Mouse (Mus musculus): ENCODE measurements around the gene Wif1. TPM values are rescaled to one million over a fixed set of nuclear protein-coding genes. Genes with fewer than 3 reads are reported as not detected.

Wif1 gene
- total RNA-seq, 2 experiments from 2014 or later: 2.4 to 2.6 TPM

DNA sequence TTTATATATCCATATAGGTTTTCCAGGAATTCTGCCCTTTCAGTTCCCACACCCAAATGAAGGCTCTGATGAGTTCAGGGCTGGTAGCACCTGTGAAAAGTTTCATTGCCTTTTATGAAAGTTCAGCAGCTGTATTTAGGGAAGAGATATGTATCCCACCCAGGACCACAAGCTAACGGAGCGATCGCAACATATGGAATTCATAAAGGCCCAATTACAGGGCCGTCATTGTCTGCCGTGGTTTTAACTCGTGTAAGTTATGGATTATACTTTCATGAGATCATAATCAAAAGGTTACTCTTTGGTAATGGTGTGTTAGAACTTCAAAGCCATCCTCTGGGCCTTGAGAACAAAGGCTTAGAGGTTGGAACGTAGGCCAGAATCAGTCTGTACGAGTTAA lies 28.9 kb downstream of the Wif1 start:
- DNase-seq (ENCODE audit: low spot score in 2 of 2): no peak

DNA sequence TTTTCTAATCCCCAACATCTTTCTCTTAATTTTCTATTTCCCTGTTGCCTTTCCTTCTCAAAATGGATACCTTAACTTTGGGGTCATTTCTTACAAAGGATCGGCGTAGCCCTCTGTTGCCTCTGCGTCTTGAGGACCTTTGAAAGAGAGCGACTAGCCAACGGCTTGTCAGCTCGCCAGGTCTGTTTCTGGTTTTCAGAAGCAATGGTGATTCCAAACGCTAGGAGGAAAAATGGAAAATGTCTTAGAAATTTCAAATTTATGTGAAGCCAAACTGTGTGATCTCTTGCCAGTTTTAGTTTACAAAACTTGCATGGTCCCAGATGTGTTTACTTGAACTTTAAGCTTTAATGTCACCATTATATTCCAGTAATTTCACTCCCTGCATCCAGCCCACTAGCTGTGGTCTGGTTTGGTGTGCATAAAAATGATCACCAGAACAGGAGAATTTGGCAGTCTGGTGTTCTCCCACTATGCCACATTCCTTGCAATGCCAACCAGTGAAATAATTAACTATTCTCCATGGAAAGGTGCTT lies 33.7 kb downstream of the Wif1 start:
- intact Hi-C loops (cut with DNase I): no loop called here
- DNase-seq (ENCODE audit: low spot score in 2 of 2): no peak

More for the DNA sequence above, 28.9 kb downstream of the Wif1 start:
- intact Hi-C loops (cut with DNase I): no loop called here

DNA sequence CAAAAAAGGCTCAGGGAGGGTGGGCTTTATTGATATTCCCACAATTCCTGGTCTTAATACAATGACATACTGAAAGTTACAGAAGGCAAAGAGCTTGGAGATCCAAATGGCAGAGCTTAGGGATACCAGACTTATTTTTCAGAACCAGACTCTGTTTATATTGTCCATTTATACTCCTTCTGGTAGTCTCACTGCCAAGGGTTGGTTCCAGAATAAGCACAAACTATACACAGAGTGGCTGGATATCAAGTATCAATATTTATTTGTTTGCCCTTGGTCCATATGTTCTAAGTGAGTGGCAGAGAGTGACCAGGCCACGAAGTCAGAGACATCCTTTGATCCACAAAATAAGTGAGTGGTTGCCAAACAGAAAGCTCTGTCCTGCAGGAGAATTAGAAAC lies 34.2 kb downstream of the Wif1 start:
- DNase-seq (ENCODE audit: low spot score in 2 of 2): no peak
- intact Hi-C loops (cut with DNase I): no loop called here

DNA sequence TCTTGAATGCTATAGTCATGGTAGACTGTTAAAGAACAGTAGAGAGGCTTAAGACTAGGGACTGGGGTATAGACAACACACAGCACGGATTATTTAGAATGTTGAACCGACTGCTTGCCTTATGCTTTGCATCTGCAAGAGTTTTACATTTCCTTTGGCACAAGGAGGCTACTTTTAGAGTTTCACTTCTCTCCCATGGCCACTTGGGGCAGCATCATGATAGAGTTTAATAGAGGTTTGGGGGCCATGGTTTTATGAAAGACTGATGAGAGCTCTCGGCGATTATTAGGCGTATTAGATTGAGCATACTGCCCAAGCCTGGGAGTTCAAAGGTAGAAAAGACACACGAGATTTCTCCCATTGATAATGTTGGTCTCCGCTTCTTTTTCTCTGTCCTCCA lies 37.0 kb downstream of the Wif1 start:
- intact Hi-C loops (cut with DNase I): no loop called here
- DNase-seq (ENCODE audit: low spot score in 2 of 2): no peak

DNA sequence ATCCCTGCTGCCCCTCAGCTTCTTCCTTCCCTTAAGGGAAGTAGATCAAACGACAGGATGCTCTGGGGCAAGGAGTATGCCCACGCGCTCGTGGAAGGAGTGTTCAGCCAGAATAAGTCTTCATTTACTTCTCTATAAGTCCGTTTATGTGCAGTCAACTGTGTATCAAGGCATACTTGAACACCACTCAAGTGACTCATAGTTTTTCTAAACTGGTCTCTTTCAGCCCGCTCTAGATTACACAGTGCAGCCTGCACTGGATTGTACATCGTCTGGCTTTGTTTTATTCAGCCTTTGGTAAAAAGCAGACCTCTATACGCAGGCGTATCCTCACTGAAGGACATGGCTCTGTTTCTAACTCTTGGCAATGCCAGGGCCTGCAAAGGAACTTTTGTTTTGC lies 46.7 kb downstream of the Wif1 start:
- intact Hi-C loops (cut with DNase I): no loop called here
- no peak for DNase-seq (ENCODE audit: low spot score in 2 of 2)

DNA sequence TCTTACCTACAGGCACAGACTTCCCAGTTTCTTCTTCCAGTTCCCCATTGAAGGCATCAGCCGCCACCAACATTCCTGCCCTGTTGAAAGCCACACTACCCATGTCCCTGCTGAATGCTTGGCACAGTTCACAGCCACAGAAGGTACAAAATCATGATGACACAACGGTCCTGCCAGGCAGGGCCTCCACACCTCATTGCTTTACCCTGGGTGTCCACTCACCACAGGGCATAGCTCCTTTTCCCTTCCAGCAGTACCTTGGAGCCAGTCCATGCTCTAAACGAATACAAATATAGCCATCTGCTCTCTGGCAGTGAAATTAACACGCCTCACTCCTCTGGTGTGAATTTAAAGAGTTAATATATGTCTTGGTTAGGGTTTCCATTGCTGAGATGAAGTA lies 49.1 kb downstream of the Wif1 start:
- DNase-seq (ENCODE audit: low spot score in 2 of 2): no peak
- intact Hi-C loops (cut with DNase I): no loop called here

DNA sequence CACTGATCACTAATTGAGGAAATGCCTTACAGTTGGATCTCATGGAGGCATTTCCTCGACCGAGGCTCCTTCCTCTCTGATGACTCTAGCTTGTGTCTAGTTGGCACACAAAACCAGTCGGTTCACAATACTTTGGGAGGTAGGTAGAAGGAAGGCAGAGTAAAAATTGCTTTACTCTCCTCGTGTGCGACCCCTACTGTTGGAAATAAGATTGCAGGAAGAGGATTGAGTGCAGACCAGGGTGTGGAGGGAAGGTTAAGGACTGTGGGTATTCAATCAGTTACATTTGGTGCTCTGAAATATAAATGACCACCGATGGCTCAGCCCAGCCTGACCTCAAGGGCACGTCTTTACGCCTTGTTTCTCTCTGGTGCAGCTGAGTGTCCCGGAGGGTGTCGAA lies 49.8 kb downstream of the Wif1 start:
- peak in 1 of 2 experiments; percentile 5 for DNase-seq (ENCODE audit: low spot score in 2 of 2)
- intact Hi-C loops (cut with DNase I): no loop called here

DNA sequence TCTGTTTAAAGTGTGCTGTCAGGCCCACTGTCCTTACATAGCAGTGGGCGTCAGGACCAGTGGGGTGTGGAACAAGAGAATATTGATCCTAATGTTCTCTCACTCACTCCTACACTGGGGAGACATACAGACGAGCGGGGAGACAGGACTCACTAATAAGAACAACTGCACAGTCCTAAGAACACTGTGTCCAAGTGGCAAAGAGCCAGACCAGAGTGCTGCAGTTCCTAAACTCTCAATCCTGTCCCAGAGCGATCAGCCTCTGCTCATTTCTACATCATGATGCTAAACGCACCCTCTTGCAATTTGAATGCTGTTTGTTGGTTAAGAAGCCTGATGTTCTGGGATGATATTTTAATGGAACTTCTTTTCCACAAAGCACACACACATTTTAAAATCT lies 54.9 kb downstream of the Wif1 start:
- intact Hi-C loops (cut with DNase I): no loop called here
- no peak for DNase-seq (ENCODE audit: low spot score in 2 of 2)

DNA sequence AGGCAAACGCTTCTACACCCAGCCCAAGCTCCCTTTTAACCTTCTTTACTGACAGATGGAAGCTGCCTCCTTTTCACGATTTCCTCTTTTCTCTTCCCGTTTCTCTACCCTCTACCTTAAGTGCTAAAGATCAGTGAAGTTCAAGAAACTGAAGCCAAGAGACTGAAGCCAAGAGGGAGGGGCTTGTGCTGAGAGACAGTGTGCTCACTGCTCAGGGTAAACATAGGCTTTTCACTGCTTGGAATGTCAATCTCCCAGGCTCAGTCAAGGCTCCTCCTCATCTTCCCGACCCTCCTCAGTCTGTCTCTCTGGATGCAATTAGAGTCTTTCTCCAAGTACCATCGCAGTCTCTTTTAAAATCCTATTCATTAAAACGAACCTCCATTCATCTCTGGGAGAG lies 55.6 kb downstream of the Wif1 start:
- DNase-seq (ENCODE audit: low spot score in 2 of 2): no peak
- intact Hi-C loops (cut with DNase I): no loop called here

DNA sequence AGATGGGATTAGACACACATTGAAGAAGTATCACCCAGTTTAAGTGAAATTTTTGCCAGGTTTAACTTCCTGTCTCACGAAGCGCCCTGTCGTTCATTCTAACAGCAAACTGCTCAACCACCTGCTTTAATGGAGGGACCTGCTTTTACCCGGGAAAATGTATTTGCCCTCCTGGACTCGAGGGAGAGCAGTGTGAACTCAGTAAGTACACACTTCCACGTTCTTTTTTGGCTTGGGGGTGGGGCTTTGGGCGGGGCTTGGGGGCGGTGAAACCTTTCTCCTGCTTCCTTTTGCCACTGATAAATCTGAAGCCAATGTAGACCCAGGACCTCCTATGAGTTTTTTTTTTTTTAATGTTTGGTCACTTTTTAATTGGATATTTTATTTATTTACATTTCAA lies 56.2 kb downstream of the Wif1 start:
- DNase-seq (ENCODE audit: low spot score in 2 of 2): no peak
- intact Hi-C loops (cut with DNase I): no loop called here

DNA sequence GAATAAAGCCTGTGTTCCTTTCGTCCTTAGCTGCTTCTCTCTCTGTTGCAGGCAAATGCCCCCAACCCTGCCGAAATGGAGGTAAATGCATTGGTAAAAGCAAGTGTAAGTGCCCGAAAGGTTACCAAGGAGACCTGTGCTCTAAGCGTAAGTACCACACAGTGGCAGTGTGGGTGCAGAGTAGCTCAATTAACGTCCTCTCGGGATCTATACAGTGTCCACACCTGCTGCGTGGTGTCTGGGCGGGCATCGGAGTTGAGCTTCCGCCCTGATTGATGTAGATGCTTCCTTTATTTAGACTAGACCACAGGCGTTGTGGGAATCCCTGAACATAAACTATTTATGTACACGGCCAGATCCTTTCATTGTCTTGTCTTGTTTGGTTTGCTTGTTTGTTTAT lies 62.2 kb downstream of the Wif1 start:
- intact Hi-C loops (cut with DNase I): no loop called here
- DNase-seq (ENCODE audit: low spot score in 2 of 2): no peak

DNA sequence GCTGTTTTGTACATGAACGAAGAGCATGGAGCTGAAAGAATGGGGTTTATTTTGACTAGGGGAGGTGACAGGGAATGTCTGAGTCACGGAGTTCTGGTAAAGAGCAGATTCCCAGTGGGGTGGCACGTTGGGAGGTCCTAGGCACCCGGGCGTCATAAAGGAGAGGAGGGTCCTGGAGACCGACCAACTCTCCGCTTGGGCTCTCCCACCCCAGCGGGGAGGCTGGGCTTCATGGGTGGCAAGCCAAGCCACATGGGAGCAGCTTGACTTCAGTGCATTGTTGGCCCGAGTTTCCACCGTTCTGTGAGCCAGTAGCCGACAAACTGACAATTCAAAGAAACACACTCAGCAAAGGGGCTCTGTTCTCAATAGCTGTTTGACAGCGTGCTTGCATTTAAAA lies 64.5 kb downstream of the Wif1 start:
- DNase-seq (ENCODE audit: low spot score in 2 of 2): no peak
- intact Hi-C loops (cut with DNase I): no loop called here

DNA sequence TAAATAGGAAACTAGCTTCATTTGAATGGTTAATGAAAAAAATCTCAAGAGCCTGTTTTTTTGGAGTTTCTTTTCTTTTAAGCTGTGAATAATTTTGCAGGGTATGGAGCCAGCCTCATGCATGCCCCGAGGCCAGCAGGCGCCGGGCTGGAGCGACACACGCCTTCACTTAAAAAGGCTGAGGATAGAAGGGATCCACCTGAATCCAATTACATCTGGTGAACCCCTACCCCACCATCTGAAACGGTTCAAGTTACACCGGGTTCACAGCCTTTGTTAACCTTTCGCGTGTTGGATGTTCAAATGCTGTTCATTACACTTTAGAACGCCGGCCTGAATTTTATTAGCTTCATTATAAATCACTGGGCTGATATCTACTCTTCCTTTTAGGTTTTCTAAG lies 65.9 kb downstream of the Wif1 start:
- intact Hi-C loops (cut with DNase I): no loop called here
- DNase-seq (ENCODE audit: low spot score in 2 of 2): no peak

DNA sequence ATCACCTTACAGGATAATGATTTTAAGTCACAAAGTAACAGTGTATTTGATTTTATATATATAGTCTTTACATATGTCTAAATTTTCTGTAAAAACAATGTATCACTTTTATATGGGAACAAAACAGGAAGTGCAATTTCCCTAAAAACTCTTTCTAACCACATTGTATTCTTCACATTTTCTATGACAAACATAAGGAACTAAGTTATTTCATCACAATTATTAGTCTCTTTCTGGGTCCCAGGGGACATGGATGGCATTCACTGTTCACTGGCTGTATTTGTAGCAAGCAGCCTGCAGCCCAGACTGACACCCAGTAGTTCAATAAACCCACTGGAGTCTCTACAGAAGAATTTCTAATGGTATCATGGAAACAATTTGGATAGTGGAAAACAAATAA lies 82.4 kb downstream of the Wif1 start:
- intact Hi-C loops (cut with DNase I): no loop called here
- no peak for DNase-seq (ENCODE audit: low spot score in 2 of 2)

DNA sequence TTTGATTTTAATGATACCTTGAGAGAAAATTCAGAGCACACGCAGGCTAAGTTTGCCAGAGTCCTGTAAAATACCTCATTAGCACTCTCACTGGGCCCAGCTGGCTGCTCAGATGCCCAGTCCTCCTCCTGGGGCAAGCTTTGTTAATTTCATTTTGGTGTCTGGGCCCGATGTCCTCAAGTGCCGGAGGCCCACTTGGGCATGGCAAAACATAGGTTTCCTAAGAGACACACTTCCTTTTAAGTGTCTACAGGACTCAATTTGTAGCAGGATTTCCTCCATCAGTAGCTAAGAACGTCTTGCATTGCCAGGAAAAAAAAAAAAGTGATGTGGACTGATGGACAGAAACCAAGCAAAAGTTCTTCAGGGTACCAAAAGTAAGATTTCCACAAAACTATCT lies 82.9 kb downstream of the Wif1 start:
- no peak for DNase-seq (ENCODE audit: low spot score in 2 of 2)
- intact Hi-C loops (cut with DNase I): no loop called here

DNA sequence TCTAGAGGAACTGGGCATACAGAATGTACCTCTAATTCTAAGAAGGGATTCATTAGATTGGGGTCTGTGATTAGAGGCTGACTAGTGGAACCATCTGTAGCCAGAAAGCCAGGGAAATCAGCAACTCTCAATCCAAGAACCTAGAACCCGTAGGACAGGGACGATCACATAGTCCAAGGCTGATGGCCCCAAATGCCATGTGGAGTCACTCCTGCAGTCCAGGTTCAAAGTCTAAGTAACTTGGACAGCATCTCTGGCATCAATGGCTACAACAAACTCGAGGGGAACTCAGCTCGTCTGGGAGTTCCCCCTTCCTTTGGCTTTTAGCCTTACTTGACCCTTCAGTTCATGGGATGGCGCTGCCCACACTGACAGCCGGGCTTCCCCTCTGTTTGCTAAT lies 87.0 kb downstream of the Wif1 start:
- no peak for DNase-seq (ENCODE audit: low spot score in 2 of 2)
- intact Hi-C loops (cut with DNase I): no loop called here

DNA sequence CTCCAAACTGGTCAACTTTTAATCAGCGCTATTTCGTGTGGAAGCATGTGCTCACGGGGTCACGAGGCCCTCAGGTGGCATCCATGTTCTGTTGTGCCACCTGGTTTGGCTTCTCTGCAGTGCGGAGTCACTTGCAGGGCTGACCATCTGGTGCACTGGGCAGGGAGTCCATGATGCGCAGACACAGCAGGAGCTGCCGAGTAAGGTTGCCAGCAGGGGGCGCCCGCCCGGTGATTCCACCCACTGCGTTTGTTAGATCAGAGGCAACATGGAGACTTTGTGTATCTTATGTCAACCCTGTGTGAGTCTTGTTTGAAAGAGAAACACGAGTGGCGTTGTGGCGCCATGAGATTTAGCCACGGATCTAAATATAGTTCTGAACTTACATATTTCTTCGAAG lies 90.7 kb downstream of the Wif1 start:
- no peak for DNase-seq (ENCODE audit: low spot score in 2 of 2)
- intact Hi-C loops (cut with DNase I): no loop called here

DNA sequence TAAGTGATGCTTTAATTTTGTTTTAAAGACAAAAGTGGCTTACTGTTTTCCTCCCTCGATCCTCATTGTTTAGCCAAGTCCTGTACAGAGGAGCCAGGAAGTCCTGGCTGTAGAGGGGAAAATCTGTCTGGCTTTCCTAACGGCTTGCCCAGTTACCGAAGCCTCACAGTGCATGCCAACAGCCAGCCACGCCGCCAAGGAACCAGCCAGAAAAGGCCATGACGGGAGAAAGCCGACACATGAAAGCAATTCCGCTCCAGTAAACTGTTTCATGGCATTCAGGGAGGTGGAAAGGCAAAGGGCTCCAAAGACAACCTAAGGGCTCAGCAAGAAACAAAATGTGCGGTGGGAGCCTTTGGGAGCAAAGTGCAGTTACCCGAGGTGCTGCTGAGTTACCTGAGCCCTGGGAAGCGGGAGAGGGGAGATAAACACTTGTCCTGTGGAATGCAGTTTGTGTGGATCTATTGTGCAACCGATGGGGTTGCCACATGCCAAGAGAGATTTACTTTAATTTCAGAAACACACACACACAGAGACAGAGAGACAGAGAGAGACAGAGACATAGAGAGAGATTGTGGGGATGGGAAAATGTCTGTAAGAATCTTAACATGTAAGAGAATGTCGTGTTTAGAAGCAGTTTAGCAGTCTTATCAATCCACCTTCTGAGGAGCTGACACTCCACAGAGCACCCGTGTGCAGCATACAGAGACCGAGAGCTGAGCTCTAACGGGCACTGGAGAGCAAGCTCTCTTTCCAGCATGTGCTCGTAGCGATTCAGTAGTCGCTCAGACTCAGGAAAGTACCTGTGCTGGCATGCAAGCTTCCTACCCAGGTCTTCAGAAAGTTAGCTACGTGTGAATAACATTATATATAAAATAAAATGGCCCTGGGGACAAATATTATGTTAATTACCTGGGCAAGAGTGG lies 95.5 kb downstream of the Wif1 start:
- intact Hi-C loops (cut with DNase I): no loop called here
- no peak for DNase-seq (ENCODE audit: low spot score in 2 of 2)
